Mouse (Mus musculus): Measurements from ENCODE around the gene Agrp. TPM values are rescaled to one million over a fixed set of nuclear protein-coding genes. Genes with fewer than 3 reads are reported as not detected.
"Not testable (repeated sequence)": the region's sequence is repeated elsewhere in the genome, so short reads cannot be mapped to it uniquely, and the experiment has no call there.

Gene Agrp
- total RNA-seq, 1 experiment from 2014 or later, result 1.2 TPM

- DNase-seq, result peak; percentile 93
Observed at GRCm38 (mm10) chr8:105622421-105622920, 14.7 kb downstream of the Agrp start.

DNA sequence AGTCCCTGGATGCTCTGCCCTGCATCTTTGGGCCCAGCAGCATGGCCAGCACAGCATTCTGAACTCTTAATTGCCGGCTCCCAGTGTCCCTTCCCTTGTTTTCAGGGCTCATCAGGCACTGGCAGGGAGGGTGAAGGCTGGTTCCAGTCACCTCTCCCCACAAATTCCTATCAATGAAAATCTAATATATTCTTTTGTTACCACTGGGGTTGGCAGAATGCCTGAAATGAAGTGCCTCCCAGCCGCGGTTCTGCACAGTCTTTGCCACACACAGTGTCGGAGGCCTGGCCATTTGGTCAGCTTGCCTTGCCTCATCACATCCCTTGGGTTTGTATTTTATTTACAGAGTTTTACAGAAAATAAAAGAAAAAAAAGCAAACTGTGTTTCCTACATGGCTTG lies 15.4 kb downstream of the Agrp start:
- DNase-seq, result no peak

- no peak for DNase-seq
Observed at GRCm38 (mm10) chr8:105620946-105621720, 16.1 kb downstream of the Agrp start.

DNA sequence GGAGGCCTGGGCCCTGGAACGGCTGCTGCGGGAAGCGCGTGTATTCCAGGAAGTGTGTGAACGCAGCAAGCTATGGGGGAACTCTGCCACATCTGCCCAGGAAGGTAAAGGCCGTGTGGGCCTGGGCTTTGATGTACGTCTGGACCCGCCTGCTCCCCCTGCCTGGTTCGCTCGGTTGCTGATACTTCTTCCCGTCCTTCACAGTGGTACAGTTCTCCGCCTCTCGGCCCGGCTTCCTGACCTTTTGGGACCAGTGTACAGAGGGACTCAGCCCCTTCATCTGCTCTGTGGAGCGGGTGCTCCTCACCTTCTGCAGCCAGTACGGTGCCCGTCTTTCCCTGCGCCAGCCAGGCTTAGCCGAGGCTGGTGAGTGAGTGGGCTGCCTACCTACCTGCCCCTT lies 17.0 kb downstream of the Agrp start:
- no peak for DNase-seq

DNA sequence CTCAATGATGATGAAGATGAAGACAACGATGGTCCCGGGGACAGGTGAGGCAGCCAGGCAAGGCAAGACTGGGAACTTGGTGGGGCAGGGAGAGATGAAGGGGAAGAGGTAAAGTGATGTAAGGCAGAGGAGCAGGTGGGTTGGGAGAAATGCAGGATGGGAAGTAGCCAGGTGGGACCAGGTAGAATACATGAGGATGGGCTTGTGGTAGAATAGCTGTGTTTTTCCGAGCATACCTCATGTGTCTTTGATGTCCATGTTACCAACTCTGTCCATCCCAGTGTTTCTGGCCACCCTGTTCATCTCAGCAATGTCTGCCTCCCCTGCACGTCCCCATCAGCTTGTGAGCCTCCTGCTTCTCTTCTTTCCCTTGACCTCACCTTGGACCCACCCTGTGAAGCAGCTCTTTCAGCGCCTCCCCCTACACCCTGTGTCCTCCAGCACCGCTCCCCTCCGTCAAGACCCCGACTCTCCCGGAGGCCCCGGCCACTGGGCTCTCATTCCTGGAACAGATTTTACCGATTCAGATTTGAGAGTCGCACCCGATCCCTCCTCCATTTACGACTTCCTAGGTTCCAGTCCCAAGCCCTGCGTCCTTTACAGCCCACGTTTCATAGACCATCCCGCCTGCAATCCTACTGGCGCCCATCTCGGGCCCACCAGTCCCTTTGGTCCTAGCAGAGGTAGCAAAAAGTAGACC lies 18.2 kb downstream of the Agrp start:
- no peak for DNase-seq

- no peak for DNase-seq
Observed at GRCm38 (mm10) chr8:105618279-105618634, 18.9 kb downstream of the Agrp start.

DNA sequence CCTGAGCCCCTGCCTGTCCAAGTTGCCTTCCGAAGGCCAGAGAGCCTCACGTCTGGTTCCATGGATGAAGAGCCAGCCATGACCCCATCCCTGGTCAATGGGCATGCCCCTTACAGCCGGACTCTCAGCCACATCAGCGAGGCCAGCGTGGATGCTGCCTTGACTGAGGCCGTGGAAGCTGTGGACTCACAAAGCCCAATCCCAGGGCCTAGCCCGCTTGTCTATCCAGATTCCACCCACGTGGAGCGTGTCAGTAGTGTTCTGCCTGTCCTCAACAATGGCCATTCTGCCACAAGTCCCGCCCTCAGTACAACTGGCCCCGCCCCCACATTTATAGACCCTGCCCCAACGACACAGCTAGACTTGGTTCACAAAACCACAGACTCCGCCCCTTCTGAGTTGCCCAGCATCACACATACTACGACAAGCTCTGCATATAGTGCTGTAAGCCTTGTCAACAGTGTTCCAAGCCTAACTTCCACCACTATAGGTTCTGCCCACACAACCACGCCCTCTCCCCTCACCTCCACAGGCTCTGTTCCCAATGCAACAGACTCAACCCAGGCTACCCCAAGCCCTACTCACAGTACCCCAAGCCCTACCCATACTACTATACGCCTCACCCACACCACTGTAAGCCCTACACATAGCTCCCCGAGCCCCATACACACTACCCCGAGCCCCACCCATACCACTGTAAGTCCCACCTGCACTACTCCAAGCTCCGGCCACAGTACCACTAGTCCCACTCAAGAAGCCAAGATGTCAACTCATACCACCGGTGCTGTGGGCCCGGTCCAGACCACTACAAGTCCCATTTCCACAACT lies 19.5 kb downstream of the Agrp start:
- no peak for DNase-seq

DNA sequence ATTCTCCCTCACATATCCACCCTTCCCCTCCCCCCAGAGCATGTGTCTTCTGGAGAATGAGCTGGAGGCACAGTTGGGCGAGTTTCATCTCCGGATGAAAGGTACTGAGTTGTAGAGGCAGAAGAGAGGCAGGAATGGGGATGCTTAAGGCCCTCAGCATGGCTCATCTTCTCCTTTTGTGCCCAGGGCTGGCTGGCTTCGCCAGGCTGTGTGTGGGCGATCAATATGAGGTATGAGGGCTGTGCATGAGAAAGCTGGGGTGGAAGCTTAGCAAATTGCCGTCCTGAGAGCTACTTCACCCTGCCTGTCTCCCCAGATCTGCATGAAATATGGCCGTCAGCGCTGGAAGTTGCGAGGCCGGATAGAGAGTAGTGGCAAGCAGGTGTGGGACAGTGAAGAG lies 21.3 kb downstream of the Agrp start:
- no peak for DNase-seq

DNA sequence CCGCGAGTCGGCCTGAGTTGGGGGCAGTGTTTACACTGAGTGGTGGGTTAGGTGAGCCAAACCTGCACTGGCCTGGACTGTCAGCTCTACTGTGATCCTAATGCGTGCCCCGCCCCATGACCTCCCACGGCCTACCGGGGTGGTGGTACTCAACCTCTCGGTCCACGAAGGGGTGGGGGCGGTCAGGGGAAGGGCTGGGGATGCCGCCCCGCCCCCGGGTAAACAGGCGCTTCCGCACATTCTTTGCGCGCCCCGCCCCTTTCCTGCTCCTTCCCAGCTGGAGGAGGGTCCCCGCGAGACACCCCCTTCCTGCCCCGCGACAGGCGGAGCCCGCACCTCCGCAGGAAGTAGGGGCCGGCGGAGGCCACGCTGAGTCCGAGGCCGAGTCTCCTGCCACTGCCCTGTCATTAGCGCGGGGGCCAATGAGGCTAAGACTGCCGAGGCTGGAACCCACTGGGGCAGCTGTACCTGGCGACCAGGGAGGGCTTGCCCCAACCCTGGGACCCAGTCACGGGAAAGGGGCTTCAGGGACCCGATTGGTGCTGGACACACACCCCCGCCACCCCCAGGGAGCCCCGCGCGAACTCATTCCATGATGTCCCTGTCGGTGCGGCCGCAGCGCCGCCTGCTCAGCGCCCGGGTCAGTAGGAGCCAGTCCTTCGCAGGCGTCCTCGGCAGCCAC lies 23.2 kb downstream of the Agrp start:
- peak; percentile 80 for DNase-seq

- peak; percentile 75 for DNase-seq
Observed at GRCm38 (mm10) chr8:105613037-105613436, 24.2 kb downstream of the Agrp start.

GRCm38 (mm10) chr8:105611836-105612235 lies 25.4 kb downstream of the Agrp start:
- no peak for DNase-seq

GRCm38 (mm10) chr8:105609771-105610170 lies 27.4 kb downstream of the Agrp start:
- DNase-seq, result no peak

DNA sequence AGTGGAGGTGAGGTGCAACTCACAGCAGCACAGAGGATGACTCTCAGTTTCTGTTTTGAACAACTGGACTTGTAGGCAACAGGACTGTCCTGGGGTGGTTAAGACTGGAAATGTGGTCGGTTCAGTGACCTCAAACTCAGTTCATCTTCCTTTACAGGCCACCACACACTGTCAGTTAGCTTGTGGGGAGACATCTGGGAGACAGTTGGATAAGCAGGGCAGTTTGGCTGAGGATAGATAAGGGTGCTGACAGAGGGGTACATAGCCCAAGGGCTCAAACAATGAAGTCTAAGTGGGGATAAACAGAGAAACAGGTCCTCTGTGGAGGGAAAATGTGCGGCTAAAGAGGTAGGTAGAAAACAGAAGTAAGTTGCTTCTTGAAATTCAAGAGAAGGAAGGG lies 27.8 kb downstream of the Agrp start:
- no peak for DNase-seq

GRCm38 (mm10) chr8:105607684-105608083 lies 29.5 kb downstream of the Agrp start:
- DNase-seq, result no peak

- DNase-seq, result no peak
Observed at GRCm38 (mm10) chr8:105607062-105607461, 30.1 kb downstream of the Agrp start.

DNA sequence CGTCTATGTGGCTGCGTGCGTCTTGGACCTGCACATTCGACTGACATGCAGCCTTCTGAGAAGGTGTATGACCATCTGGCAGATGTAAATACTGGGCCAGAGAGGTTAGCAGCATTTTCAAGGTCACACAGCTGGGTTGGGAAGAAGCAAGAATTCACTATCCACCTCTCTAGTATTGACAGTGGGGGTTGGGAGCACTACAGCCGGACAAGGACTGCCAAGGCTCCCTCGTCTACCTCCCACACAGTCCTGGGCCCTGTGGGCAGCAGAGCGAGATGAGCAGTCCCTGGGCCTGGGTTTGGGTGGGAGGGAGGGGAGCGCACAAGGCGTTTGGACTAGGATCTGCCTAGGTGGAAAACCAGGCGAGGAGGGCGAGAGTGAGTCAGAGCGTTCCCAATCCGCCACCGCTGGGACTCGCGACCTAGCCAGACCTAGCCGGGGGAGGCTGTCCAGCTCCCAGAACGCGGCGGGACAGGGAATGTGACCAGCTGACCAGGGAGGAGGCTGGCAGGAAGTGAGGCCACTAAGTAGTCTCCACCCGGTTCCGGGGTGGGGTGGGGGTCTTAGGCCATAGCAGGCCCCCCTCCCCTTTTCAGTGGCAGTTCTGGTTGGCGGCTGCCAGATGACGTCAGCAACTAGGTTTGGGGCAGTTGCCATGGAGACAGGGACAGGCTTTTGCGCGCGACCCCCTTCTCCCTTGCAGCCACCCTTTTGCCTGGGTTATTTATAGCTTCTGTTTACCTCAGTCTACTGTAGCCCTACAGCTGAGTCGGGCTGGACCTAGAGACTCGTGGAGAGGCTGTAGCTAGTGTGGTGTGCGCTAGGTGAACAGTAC lies 30.8 kb downstream of the Agrp start:
- DNase-seq, result peak; percentile 78

DNA sequence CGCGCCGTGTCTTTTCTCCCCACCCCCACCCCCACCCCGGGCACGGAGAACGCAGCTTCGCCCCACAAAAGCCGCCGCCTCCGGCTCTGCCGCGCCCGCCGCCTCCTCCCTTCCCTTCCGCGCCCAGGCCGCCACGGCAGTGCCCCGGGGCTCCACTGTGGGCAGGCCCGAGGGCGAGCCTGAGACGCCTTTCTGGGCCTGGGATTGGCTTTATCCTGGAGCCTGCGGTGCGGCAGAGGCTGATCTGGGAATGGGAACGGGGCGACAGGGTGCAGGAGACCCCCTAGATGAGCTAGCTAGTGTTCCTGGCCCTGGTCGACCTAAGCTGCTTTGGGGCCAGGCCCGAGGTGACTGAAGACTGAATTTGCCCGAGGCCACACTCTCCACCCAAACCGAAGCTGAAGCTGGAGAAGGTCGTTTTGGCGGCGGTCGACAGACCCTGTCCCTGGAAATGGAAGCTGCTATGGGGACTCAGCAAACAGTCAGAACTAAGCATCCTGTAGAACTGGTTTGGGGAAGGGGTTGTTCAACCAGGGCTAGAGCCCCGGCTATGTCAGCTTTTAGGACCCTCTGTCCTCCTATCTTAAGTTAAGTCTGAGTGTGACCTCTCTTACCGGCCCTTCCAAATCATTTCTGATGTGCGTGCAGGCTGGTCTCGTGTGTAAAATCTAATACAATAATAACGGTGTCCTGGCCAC lies 31.6 kb downstream of the Agrp start:
- DNase-seq, result peak; percentile 54

- peak; percentile 85 for DNase-seq
Observed at GRCm38 (mm10) chr8:105604804-105605381, 32.3 kb downstream of the Agrp start, which contains the start of gene Ripor1. Gene Ripor1, plus strand, starts transcription at chr8:105605255.

- not testable (repeated sequence) for DNase-seq
Observed at GRCm38 (mm10) chr8:105602540-105602939, 34.7 kb downstream of the Agrp start.

DNA sequence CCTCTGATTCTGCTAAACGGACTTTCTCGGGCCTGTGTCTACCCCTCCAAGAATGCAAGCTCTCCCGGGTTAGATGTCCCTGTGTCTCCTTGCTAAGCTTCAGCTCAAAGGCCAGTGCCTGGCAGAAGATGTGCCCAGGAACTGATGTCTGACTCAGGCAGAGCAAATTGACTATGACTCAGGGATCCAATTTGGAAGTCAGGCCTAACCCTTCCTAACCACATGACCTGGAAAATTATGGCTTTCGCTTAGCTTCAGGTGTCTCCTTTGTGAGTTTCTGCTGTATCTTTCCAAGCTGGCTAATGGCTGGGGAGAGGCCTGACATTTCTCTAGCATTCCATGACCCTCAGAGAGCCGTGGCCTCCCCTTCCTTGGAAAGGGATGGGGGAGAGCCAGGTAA lies 35.9 kb downstream of the Agrp start:
- no peak for DNase-seq

Measured in adrenal gland, postnatal 25 days (tissue).